ENCODE assay signal across 8 mouse cellular contexts in the genomic region with DNA sequence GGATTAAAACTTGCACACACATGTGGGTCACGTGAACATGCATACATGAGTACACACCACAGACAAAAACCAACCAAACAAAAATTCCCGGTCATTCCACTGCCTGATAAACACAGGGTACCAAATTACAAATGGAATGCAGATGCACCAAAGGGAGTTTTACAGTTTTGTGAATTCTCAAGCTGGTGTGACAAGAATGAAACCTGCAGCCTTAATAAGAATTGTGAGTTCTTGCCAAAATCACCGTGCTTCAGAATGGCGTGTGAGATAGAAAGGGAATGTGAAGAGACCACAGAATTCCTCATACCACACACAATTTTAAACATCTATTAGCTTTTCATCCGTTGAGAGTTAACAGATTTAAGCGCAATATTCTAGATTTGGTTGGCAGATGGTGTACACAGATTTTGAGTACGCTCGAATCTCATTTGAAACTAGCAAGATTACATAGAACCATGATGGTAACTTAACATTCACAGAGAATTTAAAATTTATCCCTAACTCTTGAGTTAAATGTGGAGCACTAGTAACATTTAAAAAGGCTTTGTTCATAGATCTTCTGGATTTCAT. TPM values are rescaled to one million over a fixed set of nuclear protein-coding genes. Genes with fewer than 3 reads are reported as not detected.
DNase-seq lines count a peak whose midpoint lies in the region; ATAC-seq and TF ChIP-seq lines count a peak whose summit lies in the region.

No protein-coding gene starts in this region.

- no peaks in the 10 kb centered on the region for H3K9me3 ChIP-seq in lung, embryonic 14.5 days (ENCODE audit: low read depth, low read length)
- no peaks in the 10 kb centered on the region for H3K9me3 ChIP-seq in embryonic facial prominence, embryonic 12.5 days
- no peaks in the 10 kb centered on the region for H3K9me3 ChIP-seq in intestine, embryonic 14.5 days (ENCODE audit: control insufficient read depth, low read length)
- H3K9me3 ChIP-seq in neural tube, embryonic 12.5 days, result no peaks in the 10 kb centered on the region

- H3K27me3 ChIP-seq in lung, embryonic 14.5 days (ENCODE audit: insufficient read depth, low read length), result no peaks in the 10 kb centered on the region
- no peaks in the 10 kb centered on the region for H3K27me3 ChIP-seq in embryonic facial prominence, embryonic 12.5 days
- no peaks in the 10 kb centered on the region for H3K27me3 ChIP-seq in intestine, embryonic 14.5 days (replicated peaks; ENCODE audit: control insufficient read depth, insufficient read depth, low read length)
- H3K27me3 ChIP-seq in neural tube, embryonic 12.5 days (replicated peaks), result no peaks in the 10 kb centered on the region

- H3K4me3 ChIP-seq in lung, embryonic 14.5 days (ENCODE audit: low read depth, low read length), result peak overlapping the region; percentile 96
- peak overlapping the region; percentile 92; the same call in 1 of the 2 replicates for H3K4me3 ChIP-seq in embryonic facial prominence, embryonic 12.5 days
- H3K4me3 ChIP-seq in intestine, embryonic 14.5 days (ENCODE audit: low read depth, low read length), result peak overlapping the region; percentile 97
- peak overlapping the region; percentile 97; the same call in 1 of the 2 replicates for H3K4me3 ChIP-seq in neural tube, embryonic 12.5 days

- 47% methylated on average over 8 of the region's 8 CpGs for WGBS in lung, embryonic 14.5 days
- 59% methylated on average over 8 of the region's 8 CpGs for WGBS in embryonic facial prominence, embryonic 12.5 days
- 60% methylated on average over 8 of the region's 8 CpGs for WGBS in intestine, embryonic 14.5 days
- WGBS in neural tube, embryonic 12.5 days, result 90% methylated on average over 8 of the region's 8 CpGs

- peak overlapping the region; percentile 63 for H3K4me2 ChIP-seq in lung, embryonic 14.5 days
- peak overlapping the region; percentile 54 for H3K4me2 ChIP-seq in embryonic facial prominence, embryonic 12.5 days (replicated peaks)
- H3K4me2 ChIP-seq in intestine, embryonic 14.5 days (ENCODE audit: low read length), result peak overlapping the region; percentile 82
- peak overlapping the region; percentile 85 for H3K4me2 ChIP-seq in neural tube, embryonic 12.5 days (replicated peaks)

- peak overlapping the region; percentile 99 for H3K27ac ChIP-seq in lung, embryonic 14.5 days (ENCODE audit: low read depth)
- peak overlapping the region; percentile 98 for H3K27ac ChIP-seq in embryonic facial prominence, embryonic 12.5 days
- peak overlapping the region; percentile 98 for H3K27ac ChIP-seq in intestine, embryonic 14.5 days (ENCODE audit: low read depth)
- no peak overlapping the region for H3K27ac ChIP-seq in neural tube, embryonic 12.5 days

- H3K36me3 ChIP-seq in lung, embryonic 14.5 days (ENCODE audit: insufficient read depth), result no peaks in the 10 kb centered on the region
- 0 out of 2 replicates have a peak, but pooled peaks cover 3% of the 10 kb centered on the region for H3K36me3 ChIP-seq in embryonic facial prominence, embryonic 12.5 days
- no peaks in the 10 kb centered on the region for H3K36me3 ChIP-seq in intestine, embryonic 14.5 days (ENCODE audit: control insufficient read depth, insufficient read depth, low read length)
- no peaks in the 10 kb centered on the region for H3K36me3 ChIP-seq in neural tube, embryonic 12.5 days

- peak; percentile 19 for DNase-seq in lung, embryonic 14.5 days
- DNase-seq in lung, postnatal 4 days, result no peak
- no peak for DNase-seq in intestine, embryonic 14.5 days (ENCODE audit: low spot score)
- no peak for DNase-seq in right cerebral cortex, adult 2 months (ENCODE audit: low spot score in 2 of 2)
- DNase-seq in gastrocnemius, adult 8-10 months (ENCODE audit: low spot score in 2 of 2), result no peak

- TF ChIP-seq CTCF in lung, embryonic 14.5 days (IDR thresholded peaks at IDR 0.05; ENCODE audit: low read depth), result no peak

- H3K4me1 ChIP-seq in lung, embryonic 14.5 days (ENCODE audit: insufficient read depth), result 0 out of 2 replicates have a peak, but pooled peaks cover 15% of the 10 kb centered on the region
- peaks cover 12% of the 10 kb centered on the region; the same call in 1 of the 2 replicates for H3K4me1 ChIP-seq in embryonic facial prominence, embryonic 12.5 days
- peaks cover 11% of the 10 kb centered on the region; the same call in 1 of the 2 replicates for H3K4me1 ChIP-seq in intestine, embryonic 14.5 days (replicated peaks; ENCODE audit: control insufficient read depth, insufficient read depth, low read length)
- H3K4me1 ChIP-seq in neural tube, embryonic 12.5 days, result peaks cover 8% of the 10 kb centered on the region

- peak overlapping the region; percentile 98; the same call in 1 of the 2 replicates for H3K9ac ChIP-seq in lung, embryonic 14.5 days
- no peak overlapping the region for H3K9ac ChIP-seq in embryonic facial prominence, embryonic 12.5 days
- no peak overlapping the region; the same call in 1 of the 2 replicates for H3K9ac ChIP-seq in intestine, embryonic 14.5 days (ENCODE audit: low read length)
- H3K9ac ChIP-seq in neural tube, embryonic 12.5 days, result no peak overlapping the region

- ATAC-seq in lung, embryonic 14.5 days (ENCODE audit: insufficient read depth), result no peak
- ATAC-seq in embryonic facial prominence, embryonic 12.5 days (ENCODE audit: insufficient number of reproducible peaks, insufficient read depth, low FRiP score, low TSS enrichment), result no peak
- ATAC-seq in intestine, embryonic 14.5 days (replicated peaks; ENCODE audit: low FRiP score, low TSS enrichment, low read depth), result no peak
- no peak for ATAC-seq in neural tube, embryonic 12.5 days (ENCODE audit: low FRiP score, low read depth)
- no peak for ATAC-seq in erythroid progenitor cell, adult 5-6 weeks (replicated peaks; ENCODE audit: low FRiP score, poor library complexity, severe bottlenecking)

RNA-seq across cellular contexts. Expression of a gene that starts 1.3 kb away (rescaled TPM):
- 53.6 and 59.9 TPM in 2 replicates for polyA plus RNA-seq in lung, embryonic 14.5 days (2014; fragmentation: Nextera tagmentation; extraction: Ambion mirVana)
- 43.7 and 45.7 TPM in 2 replicates for polyA plus RNA-seq in embryonic facial prominence, embryonic 12.5 days (2016; fragmentation: Nextera tagmentation; extraction: Ambion mirVana)
- 43.6 and 46.6 TPM in 2 replicates for polyA plus RNA-seq in intestine, embryonic 14.5 days (2014; fragmentation: Nextera tagmentation; extraction: Ambion mirVana)
- polyA plus RNA-seq in neural tube, embryonic 12.5 days (2016; fragmentation: Nextera tagmentation; extraction: Ambion mirVana), result 44.2 and 45.5 TPM in 2 replicates
- 1,006 and 1,368 TPM in 2 replicates for total RNA-seq in erythroid progenitor cell, adult 5-6 weeks (2015; ENCODE audit: low replicate concordance)
- total RNA-seq in erythroid progenitor cell, adult 5-6 weeks (2017; ENCODE audit: low replicate concordance), result 1,167 and 1,289 TPM in 2 replicates
- total RNA-seq in gastrocnemius, adult 8-10 months (2022), result 10 to 100 TPM; 64.1 to 79.4 (median 77.9) TPM
